In genomic region chr16:72737154-72737553, GRCm38 (mm10) we compare ENCODE assay signal across 8 mouse cellular contexts.
DNase-seq lines count a peak whose midpoint lies in the region; ATAC-seq and TF ChIP-seq lines count a peak whose summit lies in the region.

No protein-coding gene starts in this region.

- no peak overlapping the region for H3K27ac ChIP-seq in forebrain, postnatal 0 days (ENCODE audit: low read depth, low read length)
- no peak overlapping the region for H3K27ac ChIP-seq in forebrain, embryonic 14.5 days (ENCODE audit: low read depth, low read length)
- peak overlapping the region; percentile 9 for H3K27ac ChIP-seq in stomach, embryonic 16.5 days (ENCODE audit: low read length)

- H3K4me3 ChIP-seq in forebrain, postnatal 0 days (ENCODE audit: low read depth, low read length) = no peak overlapping the region
- no peak overlapping the region for H3K4me3 ChIP-seq in forebrain, embryonic 14.5 days (ENCODE audit: low read depth, low read length)
- no peak overlapping the region for H3K4me3 ChIP-seq in stomach, embryonic 16.5 days (replicated peaks; ENCODE audit: low read length)

- H3K36me3 ChIP-seq in forebrain, postnatal 0 days (ENCODE audit: insufficient read depth) = no peaks in the 10 kb centered on the region
- H3K36me3 ChIP-seq in forebrain, embryonic 14.5 days (ENCODE audit: control insufficient read depth, insufficient read depth, low read length) = peaks cover 4% of the 10 kb centered on the region; the same call in 1 of the 2 replicates
- H3K36me3 ChIP-seq in stomach, embryonic 16.5 days (ENCODE audit: control insufficient read depth, insufficient read depth, low read length) = peaks cover 2% of the 10 kb centered on the region; the same call in 1 of the 2 replicates

- TF ChIP-seq CTCF in forebrain, postnatal 0 days (IDR thresholded peaks at IDR 0.05; ENCODE audit: low read depth) = no peak

- no peak overlapping the region for H3K4me2 ChIP-seq in forebrain, postnatal 0 days (ENCODE audit: low read depth)
- no peak overlapping the region for H3K4me2 ChIP-seq in forebrain, embryonic 14.5 days (ENCODE audit: low read length)
- no peak overlapping the region for H3K4me2 ChIP-seq in stomach, embryonic 16.5 days (ENCODE audit: low read depth, low read length)

- ATAC-seq in forebrain, postnatal 0 days = no peak
- ATAC-seq in forebrain, embryonic 14.5 days = no peak
- no peak for ATAC-seq in stomach, embryonic 16.5 days (ENCODE audit: insufficient read depth, low FRiP score)

- H3K9ac ChIP-seq in forebrain, postnatal 0 days = no peak overlapping the region
- H3K9ac ChIP-seq in forebrain, embryonic 14.5 days (ENCODE audit: low read length) = no peak overlapping the region
- no peak overlapping the region for H3K9ac ChIP-seq in stomach, embryonic 16.5 days (ENCODE audit: low read length)

- no peaks in the 10 kb centered on the region for H3K27me3 ChIP-seq in forebrain, postnatal 0 days (ENCODE audit: insufficient read depth, low read length)
- no peaks in the 10 kb centered on the region for H3K27me3 ChIP-seq in forebrain, embryonic 14.5 days (replicated peaks; ENCODE audit: control insufficient read depth, insufficient read depth, low read length)
- no peaks in the 10 kb centered on the region for H3K27me3 ChIP-seq in stomach, embryonic 16.5 days (ENCODE audit: control insufficient read depth, insufficient read depth, low read length)

- DNase-seq in forebrain, postnatal 0 days = peak; percentile 25
- no peak for DNase-seq in forebrain, embryonic 14.5 days (ENCODE audit: low spot score)
- DNase-seq in testis, postnatal 10 days (ENCODE audit: low spot score) = peak; percentile 64
- DNase-seq in testis, postnatal 14 days (ENCODE audit: low spot score) = no peak
- DNase-seq in kidney, adult 18-20 months = peak; percentile 25
- DNase-seq in layer of hippocampus, adult 8-10 months (ENCODE audit: low spot score in 2 of 2) = no peak
- no peak for DNase-seq in embryo, embryonic 11 days

- H3K4me1 ChIP-seq in forebrain, postnatal 0 days (ENCODE audit: insufficient read depth) = no peaks in the 10 kb centered on the region
- no peaks in the 10 kb centered on the region for H3K4me1 ChIP-seq in forebrain, embryonic 14.5 days (ENCODE audit: control insufficient read depth, insufficient read depth, low read length)
- H3K4me1 ChIP-seq in stomach, embryonic 16.5 days (ENCODE audit: control insufficient read depth, insufficient read depth, low read length) = peaks cover 12% of the 10 kb centered on the region

- H3K9me3 ChIP-seq in forebrain, postnatal 0 days (ENCODE audit: low read length) = no peaks in the 10 kb centered on the region
- no peaks in the 10 kb centered on the region for H3K9me3 ChIP-seq in forebrain, embryonic 14.5 days (replicated peaks; ENCODE audit: control insufficient read depth, low read length)
- H3K9me3 ChIP-seq in stomach, embryonic 16.5 days (replicated peaks; ENCODE audit: control insufficient read depth, low read length) = 0 out of 2 replicates have a peak, but pooled peaks cover 2% of the 10 kb centered on the region

- 45% methylated on average over 4 of the region's 4 CpGs for WGBS in forebrain, postnatal 0 days
- 49% methylated on average over 4 of the region's 4 CpGs for WGBS in forebrain, embryonic 14.5 days
- 38% methylated on average over 4 of the region's 4 CpGs for WGBS in stomach, embryonic 16.5 days

Comparison
In these comparisons a context has a peak if more than half of its experiments do, and no peak if none do; other contexts are left out.
1. DNase-seq: peak in forebrain, postnatal 0 days (single experiment), testis, postnatal 10 days (single experiment) and kidney, adult 18-20 months (single experiment); none in forebrain, embryonic 14.5 days (single experiment), testis, postnatal 14 days (single experiment), layer of hippocampus, adult 8-10 months (0 of 2) and embryo, embryonic 11 days (single experiment).